Mouse (Mus musculus): ENCODE measurements around the gene Osbp. TPM values are rescaled to one million over a fixed set of nuclear protein-coding genes. Genes with fewer than 3 reads are reported as not detected.

Gene Osbp
- polyA plus RNA-seq, 2 experiments: 10.9 to 37.5 TPM

- peak; percentile 24 for ATAC-seq (ENCODE audit: low FRiP score, low read depth)
- Histone ChIP-seq H3K27ac (replicated peaks; ENCODE audit: low read depth, low read length) (no peak overlapping the region), H3K4me1 (ENCODE audit: control insufficient read depth, insufficient read depth, low read length) (peaks cover 11% of the 10 kb centered on the region), H3K4me3 (replicated peaks; ENCODE audit: low read length) (peak overlapping the region; percentile 7; the same call in 1 of the 2 replicates), H3K4me2 (replicated peaks; ENCODE audit: low read depth, low read length, severe bottlenecking) (peak overlapping the region; percentile 18), H3K9me3 (ENCODE audit: control insufficient read depth, low read length) (no peaks in the 10 kb centered on the region), H3K9ac (ENCODE audit: low read depth, low read length, severe bottlenecking) (no peak overlapping the region), H3K27me3 (ENCODE audit: control insufficient read depth, insufficient read depth, low read length) (no peaks in the 10 kb centered on the region), H3K36me3 (ENCODE audit: control insufficient read depth, insufficient read depth, low read length) (no peaks in the 10 kb centered on the region)
- DNase-seq (ENCODE audit: low spot score): peak; percentile 80
- 2% methylated on average over 11 of the region's 11 CpGs for WGBS
- no peak for TF ChIP-seq POLR2A (IDR thresholded peaks at IDR 0.05; ENCODE audit: borderline replicate concordance, extremely low read depth, insufficient read depth, insufficient read length)
Observed at GRCm38 (mm10) chr19:12002125-12002524, 36.4 kb downstream of the Osbp start.

- Histone ChIP-seq H3K4me1 (ENCODE audit: control insufficient read depth, insufficient read depth, low read length) (peaks cover 12% of the 10 kb centered on the region), H3K9ac (ENCODE audit: low read depth, low read length, severe bottlenecking) (no peak overlapping the region), H3K4me2 (replicated peaks; ENCODE audit: low read depth, low read length, severe bottlenecking) (peak overlapping the region; percentile 18), H3K4me3 (replicated peaks; ENCODE audit: low read length) (peak overlapping the region; percentile 7; the same call in 1 of the 2 replicates), H3K27me3 (ENCODE audit: control insufficient read depth, insufficient read depth, low read length) (no peaks in the 10 kb centered on the region), H3K27ac (replicated peaks; ENCODE audit: low read depth, low read length) (no peak overlapping the region), H3K36me3 (ENCODE audit: control insufficient read depth, insufficient read depth, low read length) (no peaks in the 10 kb centered on the region), H3K9me3 (ENCODE audit: control insufficient read depth, low read length) (no peaks in the 10 kb centered on the region)
- no peak for ATAC-seq (ENCODE audit: low FRiP score, low read depth)
- no peak for TF ChIP-seq POLR2A (IDR thresholded peaks at IDR 0.05; ENCODE audit: borderline replicate concordance, extremely low read depth, insufficient read depth, insufficient read length)
- DNase-seq (ENCODE audit: low spot score): no peak
- 44% methylated on average over 14 of the region's 14 CpGs for WGBS
Observed at GRCm38 (mm10) chr19:12002791-12003190, 37.0 kb downstream of the Osbp start.

DNA sequence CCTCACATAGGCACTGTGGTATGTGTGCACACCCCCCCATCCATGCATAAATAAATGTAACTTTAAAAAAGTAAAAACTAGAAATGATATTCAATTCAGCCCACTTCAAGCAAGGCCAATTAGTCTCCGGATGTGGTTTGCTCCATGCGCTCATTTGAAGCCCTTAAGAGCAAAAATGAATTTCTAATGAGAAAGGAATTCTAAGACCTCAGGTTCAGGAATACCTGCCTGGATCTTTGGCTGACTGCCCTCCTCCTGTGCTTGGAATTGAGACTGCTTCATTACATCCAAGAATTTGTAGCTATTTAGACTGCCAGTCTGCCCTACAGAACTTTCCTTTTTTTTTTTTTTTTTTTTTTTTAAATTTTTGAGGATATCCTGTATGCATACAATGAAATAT is 37.8 kb downstream of the Osbp start:
- Histone ChIP-seq H3K4me2 (replicated peaks; ENCODE audit: low read depth, low read length, severe bottlenecking) (no peak overlapping the region), H3K4me3 (replicated peaks; ENCODE audit: low read length) (no peak overlapping the region), H3K4me1 (ENCODE audit: control insufficient read depth, insufficient read depth, low read length) (peaks cover 12% of the 10 kb centered on the region), H3K27me3 (ENCODE audit: control insufficient read depth, insufficient read depth, low read length) (no peaks in the 10 kb centered on the region), H3K36me3 (ENCODE audit: control insufficient read depth, insufficient read depth, low read length) (no peaks in the 10 kb centered on the region), H3K27ac (replicated peaks; ENCODE audit: low read depth, low read length) (no peak overlapping the region), H3K9me3 (ENCODE audit: control insufficient read depth, low read length) (no peaks in the 10 kb centered on the region), H3K9ac (ENCODE audit: low read depth, low read length, severe bottlenecking) (no peak overlapping the region)
- ATAC-seq (ENCODE audit: low FRiP score, low read depth) (no peak), DNase-seq (ENCODE audit: low spot score) (no peak)
- no peak for TF ChIP-seq POLR2A (IDR thresholded peaks at IDR 0.05; ENCODE audit: borderline replicate concordance, extremely low read depth, insufficient read depth, insufficient read length)
- 78% methylated on average over 2 of the region's 2 CpGs for WGBS

DNA sequence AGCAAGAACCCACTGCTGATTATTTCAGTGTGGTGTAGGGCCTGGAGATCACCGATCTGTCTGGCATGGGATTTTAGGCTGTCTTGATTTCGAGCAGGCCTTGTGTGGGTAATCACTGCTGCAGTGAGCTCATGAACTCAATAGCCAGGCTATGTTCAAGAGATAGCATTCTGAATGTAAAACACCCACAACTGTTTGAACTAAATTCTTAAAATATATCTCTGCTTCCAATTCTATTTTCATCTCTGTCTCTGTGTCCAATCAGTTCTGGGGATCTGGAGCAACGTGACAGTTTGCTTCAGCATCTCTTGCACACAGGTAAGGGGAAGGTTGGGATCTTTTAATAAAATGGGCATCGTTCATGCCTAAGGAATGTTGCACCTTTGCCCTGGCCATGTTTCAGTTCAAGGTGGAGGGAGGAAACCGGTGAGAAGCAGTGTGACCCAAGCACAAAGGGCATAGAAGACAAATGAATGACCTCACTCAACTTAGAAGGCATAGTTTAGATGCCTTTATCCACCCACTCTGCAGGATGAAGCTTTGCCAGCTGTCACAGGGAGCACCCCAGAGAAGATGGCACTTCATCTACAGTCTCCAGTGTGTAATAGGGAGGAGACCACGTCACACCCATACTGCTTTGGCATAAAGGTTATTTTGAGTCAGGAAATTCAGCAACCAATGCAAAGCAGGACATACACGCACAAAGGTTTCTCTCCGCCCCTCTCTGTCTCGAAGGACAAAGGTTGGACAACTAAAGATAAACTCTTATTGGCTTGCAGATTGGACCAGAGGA is 38.7 kb downstream of the Osbp start:
- H3K36me3 ChIP-seq (ENCODE audit: control insufficient read depth, insufficient read depth, low read length): no peaks in the 10 kb centered on the region
- no peak for TF ChIP-seq POLR2A (IDR thresholded peaks at IDR 0.05; ENCODE audit: borderline replicate concordance, extremely low read depth, insufficient read depth, insufficient read length)
- H3K27me3 ChIP-seq (ENCODE audit: control insufficient read depth, insufficient read depth, low read length): no peaks in the 10 kb centered on the region
- DNase-seq (ENCODE audit: low spot score) (no peak), ATAC-seq (ENCODE audit: low FRiP score, low read depth) (no peak)
- whole genome bisulfite sequencing: 63% methylated on average over 9 of the region's 9 CpGs
- H3K9me3 ChIP-seq (ENCODE audit: control insufficient read depth, low read length): no peaks in the 10 kb centered on the region
- no peak overlapping the region for H3K9ac ChIP-seq (ENCODE audit: low read depth, low read length, severe bottlenecking)
- no peak overlapping the region for H3K27ac ChIP-seq (replicated peaks; ENCODE audit: low read depth, low read length)
- peaks cover 12% of the 10 kb centered on the region for H3K4me1 ChIP-seq (ENCODE audit: control insufficient read depth, insufficient read depth, low read length)
- H3K4me3 ChIP-seq (replicated peaks; ENCODE audit: low read length): peak overlapping the region; percentile 65; the same call in 1 of the 2 replicates
- H3K4me2 ChIP-seq (replicated peaks; ENCODE audit: low read depth, low read length, severe bottlenecking): peak overlapping the region; percentile 62

GRCm38 (mm10) chr19:12005376-12006360 is 39.9 kb downstream of the Osbp start:
- Histone ChIP-seq H3K27me3 (ENCODE audit: control insufficient read depth, insufficient read depth, low read length) (no peaks in the 10 kb centered on the region), H3K4me1 (ENCODE audit: control insufficient read depth, insufficient read depth, low read length) (peaks cover 12% of the 10 kb centered on the region), H3K4me2 (replicated peaks; ENCODE audit: low read depth, low read length, severe bottlenecking) (peak overlapping the region; percentile 62), H3K4me3 (replicated peaks; ENCODE audit: low read length) (peak overlapping the region; percentile 65), H3K36me3 (ENCODE audit: control insufficient read depth, insufficient read depth, low read length) (no peaks in the 10 kb centered on the region), H3K27ac (replicated peaks; ENCODE audit: low read depth, low read length) (peak overlapping the region; percentile 73; the same call in 1 of the 2 replicates), H3K9me3 (ENCODE audit: control insufficient read depth, low read length) (no peaks in the 10 kb centered on the region), H3K9ac (ENCODE audit: low read depth, low read length, severe bottlenecking) (peak overlapping the region; percentile 52)
- under 1% methylated on average over 41 of the region's 41 CpGs for WGBS
- DNase-seq (ENCODE audit: low spot score): peak; percentile 99
- TF ChIP-seq POLR2A (IDR thresholded peaks at IDR 0.05; ENCODE audit: borderline replicate concordance, extremely low read depth, insufficient read depth, insufficient read length): no peak
- peak; percentile 65 for ATAC-seq (ENCODE audit: low FRiP score, low read depth)

All from limb, embryonic 14.5 days (tissue).